Mouse (Mus musculus): ENCODE results near the gene Lrrfip1. TPM values are rescaled to one million over a fixed set of nuclear protein-coding genes. Genes with fewer than 3 reads are reported as not detected.

The Lrrfip1 gene
- polyA plus RNA-seq, 1 experiment: 80.0 TPM

DNA sequence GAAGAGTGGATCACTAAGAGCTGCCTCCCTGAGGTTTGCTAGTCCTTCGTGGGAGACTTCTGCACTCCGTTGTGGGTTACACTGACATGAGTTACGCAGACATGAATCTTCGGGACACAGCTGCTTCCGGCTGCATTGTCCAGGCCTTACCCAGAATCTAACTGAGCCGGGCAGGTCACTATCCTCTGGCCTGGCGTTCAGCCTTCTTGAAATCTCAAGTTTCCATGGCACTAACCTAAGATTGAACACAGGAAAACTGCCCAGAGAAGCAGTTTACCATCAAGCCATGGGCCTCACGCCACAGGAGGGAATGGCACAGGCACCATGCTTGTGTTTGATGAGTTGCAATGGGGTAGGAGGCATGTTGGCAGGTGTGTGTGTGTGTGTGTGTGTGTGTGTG is 85.8 kb downstream of the Lrrfip1 start:
- Histone ChIP-seq H3K27ac (ENCODE audit: insufficient read depth, low read length) (no peak overlapping the region), H3K4me3 (ENCODE audit: insufficient read depth, low read length) (no peak overlapping the region), H3K4me1 (ENCODE audit: control insufficient read depth, insufficient read depth, low read length) (peaks cover 7% of the 10 kb centered on the region)
- TF ChIP-seq POLR2A (IDR thresholded peaks at IDR 0.05; ENCODE audit: extremely low read depth, insufficient read depth, low read length) (no peak), CTCF (IDR thresholded peaks at IDR 0.05; ENCODE audit: extremely low read depth, insufficient read depth, low read length) (no peak)

DNA sequence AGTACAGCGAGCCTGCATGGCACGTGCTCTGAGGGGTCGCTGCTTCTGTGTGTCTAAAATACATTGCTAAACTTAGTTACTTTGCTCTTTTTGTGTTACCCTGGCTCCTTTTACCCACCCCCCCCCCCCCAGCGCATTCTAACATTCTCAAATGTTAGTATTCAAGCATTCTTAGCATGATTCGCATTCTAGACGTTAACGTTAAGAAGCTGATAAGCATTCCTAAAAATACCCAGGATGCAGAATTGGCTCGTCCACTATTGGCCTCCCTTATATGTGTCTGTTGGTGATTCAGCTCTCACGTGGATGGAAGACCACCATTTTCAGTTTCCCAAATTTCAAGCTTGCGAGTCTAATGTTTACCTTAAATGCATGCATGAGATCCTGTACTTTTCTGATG is 86.5 kb downstream of the Lrrfip1 start:
- TF ChIP-seq CTCF (IDR thresholded peaks at IDR 0.05; ENCODE audit: extremely low read depth, insufficient read depth, low read length) (no peak), POLR2A (IDR thresholded peaks at IDR 0.05; ENCODE audit: extremely low read depth, insufficient read depth, low read length) (no peak)
- Histone ChIP-seq H3K4me1 (ENCODE audit: control insufficient read depth, insufficient read depth, low read length) (peaks cover 7% of the 10 kb centered on the region), H3K27ac (ENCODE audit: insufficient read depth, low read length) (no peak overlapping the region), H3K4me3 (ENCODE audit: insufficient read depth, low read length) (no peak overlapping the region)

DNA sequence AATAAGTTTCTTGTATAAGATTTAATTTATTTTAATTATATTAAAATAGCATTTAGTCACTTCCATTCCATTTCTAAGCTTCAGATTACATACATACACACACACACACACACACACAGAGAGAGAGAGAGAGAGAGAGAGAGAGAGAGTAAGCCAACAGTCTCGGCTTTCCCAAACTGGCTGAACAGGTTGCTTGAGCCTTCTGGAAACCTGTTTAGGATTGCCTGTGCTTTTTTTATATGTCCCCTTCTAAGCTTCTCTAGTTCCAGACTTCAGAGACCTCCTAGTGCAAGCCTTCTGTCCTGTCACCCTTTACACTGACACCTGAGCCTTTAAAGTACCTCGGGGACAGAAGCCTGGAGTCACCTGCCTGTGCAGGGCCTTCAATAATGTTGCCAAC is 87.1 kb downstream of the Lrrfip1 start:
- Histone ChIP-seq H3K4me1 (ENCODE audit: control insufficient read depth, insufficient read depth, low read length) (peaks cover 7% of the 10 kb centered on the region), H3K4me3 (ENCODE audit: insufficient read depth, low read length) (no peak overlapping the region), H3K27ac (ENCODE audit: insufficient read depth, low read length) (no peak overlapping the region)
- TF ChIP-seq POLR2A (IDR thresholded peaks at IDR 0.05; ENCODE audit: extremely low read depth, insufficient read depth, low read length): no peak
- no peak for TF ChIP-seq CTCF (IDR thresholded peaks at IDR 0.05; ENCODE audit: extremely low read depth, insufficient read depth, low read length)

DNA sequence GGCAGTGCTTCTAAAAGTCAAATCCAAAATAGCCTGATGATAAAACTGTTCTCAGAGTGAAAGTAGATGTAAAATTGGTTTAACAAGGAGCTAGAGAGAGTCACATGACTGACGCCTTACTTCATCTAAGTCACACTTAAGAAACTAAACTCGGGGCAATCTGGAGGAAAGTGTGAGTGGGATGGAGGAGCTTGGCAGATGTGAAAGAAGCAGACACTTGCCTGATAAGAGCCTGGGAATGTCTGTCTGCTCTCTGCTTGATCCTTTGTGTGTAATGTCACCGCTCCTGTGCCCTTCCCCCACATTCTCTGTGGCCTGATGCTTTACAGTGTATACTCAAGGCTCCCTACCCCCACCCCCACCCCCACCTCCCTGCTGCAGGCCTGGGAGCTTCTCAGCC is 87.8 kb downstream of the Lrrfip1 start:
- no peak overlapping the region for H3K27ac ChIP-seq (ENCODE audit: insufficient read depth, low read length)

DNA sequence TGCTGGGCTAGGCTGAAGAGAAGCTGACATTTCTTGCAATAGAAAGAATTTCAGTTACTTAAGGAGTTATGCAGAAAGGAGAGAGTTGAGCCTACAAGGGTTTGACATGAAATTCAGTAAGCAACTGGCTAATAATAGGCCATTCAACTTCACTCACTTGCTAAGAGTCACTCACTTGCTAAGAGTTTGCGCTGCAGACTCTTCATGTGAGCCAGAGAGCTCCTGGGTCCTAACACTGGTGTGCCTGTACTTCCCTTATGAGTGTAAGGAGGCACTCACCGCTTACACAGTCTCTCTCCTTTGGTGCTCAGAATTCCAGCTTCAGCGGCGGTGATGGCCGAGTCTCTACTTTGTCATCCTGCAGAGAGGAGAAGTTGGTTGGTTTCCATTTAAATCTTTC is 88.2 kb downstream of the Lrrfip1 start:
- H3K27ac ChIP-seq (ENCODE audit: insufficient read depth, low read length): no peak overlapping the region
- TF ChIP-seq POLR2A (IDR thresholded peaks at IDR 0.05; ENCODE audit: extremely low read depth, insufficient read depth, low read length) (no peak), CTCF (IDR thresholded peaks at IDR 0.05; ENCODE audit: extremely low read depth, insufficient read depth, low read length) (no peak)
- H3K4me1 ChIP-seq (ENCODE audit: control insufficient read depth, insufficient read depth, low read length): peaks cover 7% of the 10 kb centered on the region

More for the DNA sequence above, 87.8 kb downstream of the Lrrfip1 start:
- TF ChIP-seq CTCF (IDR thresholded peaks at IDR 0.05; ENCODE audit: extremely low read depth, insufficient read depth, low read length): no peak
- TF ChIP-seq POLR2A (IDR thresholded peaks at IDR 0.05; ENCODE audit: extremely low read depth, insufficient read depth, low read length): no peak
- Histone ChIP-seq H3K4me1 (ENCODE audit: control insufficient read depth, insufficient read depth, low read length) (peaks cover 7% of the 10 kb centered on the region), H3K4me3 (ENCODE audit: insufficient read depth, low read length) (no peak overlapping the region)

DNA sequence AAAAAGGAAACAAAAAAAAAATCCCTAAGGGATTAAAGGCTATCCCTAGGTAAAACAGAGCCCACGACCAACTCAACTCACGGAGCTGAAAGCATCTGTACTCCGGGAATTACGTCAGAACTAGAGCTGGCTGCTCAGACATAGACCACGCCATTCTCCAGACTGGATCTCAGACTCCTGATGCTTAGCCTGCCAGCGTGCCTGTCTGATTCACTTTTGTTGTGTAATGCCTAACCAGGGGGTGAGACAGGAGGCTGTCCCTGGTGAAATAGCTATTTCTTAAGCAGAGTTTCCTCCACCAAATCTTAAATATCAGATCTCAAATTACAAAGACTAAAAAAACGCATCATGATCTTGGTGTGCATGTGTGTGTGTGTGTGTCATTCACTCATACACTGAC is 89.5 kb downstream of the Lrrfip1 start:
- no peak overlapping the region for H3K4me3 ChIP-seq (ENCODE audit: insufficient read depth, low read length)
- peaks cover 7% of the 10 kb centered on the region for H3K4me1 ChIP-seq (ENCODE audit: control insufficient read depth, insufficient read depth, low read length)
- TF ChIP-seq POLR2A (IDR thresholded peaks at IDR 0.05; ENCODE audit: extremely low read depth, insufficient read depth, low read length): no peak
- no peak for TF ChIP-seq CTCF (IDR thresholded peaks at IDR 0.05; ENCODE audit: extremely low read depth, insufficient read depth, low read length)
- H3K27ac ChIP-seq (ENCODE audit: insufficient read depth, low read length): no peak overlapping the region

More for the DNA sequence above, 88.2 kb downstream of the Lrrfip1 start:
- H3K4me3 ChIP-seq (ENCODE audit: insufficient read depth, low read length): no peak overlapping the region

DNA sequence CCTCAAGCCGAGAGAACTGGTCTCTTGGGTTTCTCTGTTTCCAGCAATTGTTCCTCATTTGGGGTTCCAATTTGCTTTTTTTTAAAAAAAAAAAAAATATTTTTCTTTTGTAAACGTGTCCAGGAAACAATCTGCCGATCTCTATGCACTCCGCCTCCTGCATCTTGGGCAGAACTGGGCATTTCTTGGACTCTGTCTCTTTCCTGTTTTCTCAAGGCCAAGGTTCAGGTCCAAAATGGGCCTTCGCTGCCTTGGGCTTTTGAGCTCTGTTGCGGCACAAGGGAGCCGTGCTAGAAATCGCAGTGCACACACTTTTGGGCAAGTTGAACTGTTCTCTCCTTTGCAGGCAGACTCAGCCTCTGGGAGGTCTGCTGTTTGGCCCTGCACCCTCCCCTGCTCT is 90.4 kb downstream of the Lrrfip1 start:
- Histone ChIP-seq H3K27ac (ENCODE audit: insufficient read depth, low read length) (no peak overlapping the region), H3K4me1 (ENCODE audit: control insufficient read depth, insufficient read depth, low read length) (peaks cover 7% of the 10 kb centered on the region), H3K4me3 (ENCODE audit: insufficient read depth, low read length) (no peak overlapping the region)
- TF ChIP-seq POLR2A (IDR thresholded peaks at IDR 0.05; ENCODE audit: extremely low read depth, insufficient read depth, low read length): no peak
- TF ChIP-seq CTCF (IDR thresholded peaks at IDR 0.05; ENCODE audit: extremely low read depth, insufficient read depth, low read length): no peak

DNA sequence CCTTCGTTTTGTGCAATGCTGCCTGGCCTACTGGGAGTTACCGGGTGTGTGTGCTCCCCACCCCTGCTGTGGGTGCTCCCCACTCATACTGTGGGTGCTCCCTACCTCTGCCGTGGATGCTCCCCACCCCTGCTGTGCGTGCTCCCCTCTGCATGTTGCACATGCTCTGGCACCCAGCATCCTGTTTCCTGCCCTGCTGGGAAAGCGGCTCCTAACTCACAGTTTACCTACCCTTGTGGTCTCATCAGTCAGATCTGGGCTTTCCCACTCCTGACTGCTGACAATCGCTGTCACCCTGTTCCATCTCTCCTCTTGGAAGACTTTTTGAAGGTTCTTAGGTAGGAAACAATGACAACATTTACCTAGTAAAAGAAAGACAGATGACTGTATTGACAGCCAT is 91.9 kb downstream of the Lrrfip1 start:
- no peak overlapping the region for H3K27ac ChIP-seq (ENCODE audit: insufficient read depth, low read length)
- no peak for TF ChIP-seq CTCF (IDR thresholded peaks at IDR 0.05; ENCODE audit: extremely low read depth, insufficient read depth, low read length)
- no peak for TF ChIP-seq POLR2A (IDR thresholded peaks at IDR 0.05; ENCODE audit: extremely low read depth, insufficient read depth, low read length)
- no peak overlapping the region for H3K4me3 ChIP-seq (ENCODE audit: insufficient read depth, low read length)
- H3K4me1 ChIP-seq (ENCODE audit: control insufficient read depth, insufficient read depth, low read length): peaks cover 7% of the 10 kb centered on the region

DNA sequence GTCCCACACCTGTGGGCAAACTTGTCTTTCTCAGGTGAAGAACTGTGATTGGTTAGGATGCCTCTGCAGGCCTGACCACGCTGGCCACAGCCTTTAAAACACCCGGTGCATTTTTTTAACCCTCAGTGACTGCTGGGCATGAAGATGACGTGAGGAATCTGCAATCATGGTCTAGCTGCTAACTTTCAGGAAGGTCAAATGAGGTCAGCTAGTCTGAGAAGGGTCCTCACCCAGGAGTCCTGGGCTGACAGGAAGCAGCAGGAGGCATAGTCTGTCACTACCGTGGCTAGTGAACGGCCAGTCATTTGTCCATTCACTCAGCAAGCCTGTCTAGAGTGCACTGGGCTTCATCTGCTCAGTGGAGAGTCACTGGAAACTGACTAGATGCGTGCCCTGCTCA is 93.9 kb downstream of the Lrrfip1 start:
- Histone ChIP-seq H3K27ac (ENCODE audit: insufficient read depth, low read length) (no peak overlapping the region), H3K4me3 (ENCODE audit: insufficient read depth, low read length) (no peak overlapping the region), H3K4me1 (ENCODE audit: control insufficient read depth, insufficient read depth, low read length) (peaks cover 3% of the 10 kb centered on the region)
- TF ChIP-seq POLR2A (IDR thresholded peaks at IDR 0.05; ENCODE audit: extremely low read depth, insufficient read depth, low read length) (no peak), CTCF (IDR thresholded peaks at IDR 0.05; ENCODE audit: extremely low read depth, insufficient read depth, low read length) (no peak)

DNA sequence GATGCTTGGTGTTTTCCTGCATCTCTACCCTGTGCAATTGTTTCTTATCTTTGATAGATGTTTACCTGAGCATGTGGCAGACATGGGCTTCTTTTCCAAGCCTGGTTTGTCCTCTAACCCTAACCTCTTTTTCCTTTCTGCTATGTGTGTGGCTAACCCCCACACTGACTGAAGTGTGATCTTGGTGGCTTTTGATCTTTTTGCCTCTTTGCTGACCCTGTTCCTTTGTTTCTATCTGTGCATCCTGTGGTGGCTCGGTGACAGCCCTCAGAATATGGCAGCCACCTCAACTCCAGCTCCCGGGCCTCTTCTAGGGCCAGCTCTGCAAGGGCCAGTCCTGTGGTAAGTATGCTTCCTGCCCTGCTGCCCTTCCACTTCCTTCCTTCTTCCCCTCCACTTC is 94.8 kb downstream of the Lrrfip1 start:
- Histone ChIP-seq H3K4me3 (ENCODE audit: insufficient read depth, low read length) (no peak overlapping the region), H3K4me1 (ENCODE audit: control insufficient read depth, insufficient read depth, low read length) (peaks cover 3% of the 10 kb centered on the region), H3K27ac (ENCODE audit: insufficient read depth, low read length) (no peak overlapping the region)
- TF ChIP-seq CTCF (IDR thresholded peaks at IDR 0.05; ENCODE audit: extremely low read depth, insufficient read depth, low read length) (no peak), POLR2A (IDR thresholded peaks at IDR 0.05; ENCODE audit: extremely low read depth, insufficient read depth, low read length) (no peak)
